Mouse (Mus musculus): Measurements from ENCODE around the gene Rpl32. TPM values are rescaled to one million over a fixed set of nuclear protein-coding genes. Genes with fewer than 3 reads are reported as not detected.

The Rpl32 gene
- polyA plus RNA-seq (2016; fragmentation: Nextera tagmentation; extraction: Ambion mirVana), result 1,744 and 1,823 TPM in 2 replicates

DNA sequence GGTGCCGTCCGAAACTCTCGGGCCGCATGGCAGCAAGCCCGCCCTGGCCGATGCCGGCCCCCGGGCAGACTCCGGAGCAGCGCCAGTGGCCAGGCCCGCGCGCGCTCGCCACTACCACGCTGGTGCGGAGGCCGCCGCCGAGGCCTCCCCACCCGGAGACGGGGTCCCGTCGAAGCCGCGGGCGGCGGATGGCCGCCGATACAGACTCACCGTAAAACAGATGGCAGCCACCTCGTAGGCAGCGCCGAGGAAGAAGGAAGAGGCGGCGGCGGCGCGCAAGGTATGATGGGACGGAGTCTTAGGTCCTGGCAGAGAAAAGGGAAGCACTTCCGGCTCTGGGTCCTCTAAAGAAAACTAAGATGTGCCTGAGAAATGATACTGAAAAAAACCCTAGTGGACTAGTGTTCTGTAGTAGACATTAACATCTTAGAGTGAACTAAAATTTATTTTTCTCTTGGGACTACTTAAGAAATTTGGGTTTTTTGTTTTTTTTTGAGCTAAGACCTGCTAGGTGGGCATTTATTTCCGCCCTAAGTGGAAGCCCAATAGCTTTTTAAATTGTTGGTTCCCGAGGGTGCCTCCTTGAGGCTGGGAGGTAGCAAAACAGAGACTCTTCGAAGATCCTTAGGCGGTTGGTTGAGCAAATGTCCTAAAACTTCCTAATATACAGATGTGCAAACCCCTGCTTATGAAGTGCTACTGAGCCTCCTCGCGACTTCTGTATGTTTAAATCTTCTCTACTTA is at the start of gene Rpl32:
Rpl32 (minus strand) TSS at position 260 of the 744 bp plus-strand sequence.
- Histone ChIP-seq H3K27me3 (ENCODE audit: insufficient read depth, poor library complexity, severe bottlenecking) (no peaks in the 10 kb centered on the region), H3K9me3 (no peaks in the 10 kb centered on the region), H3K27ac (peak within 1 kb of the TSS; percentile 100), H3K4me3 (peak within 1 kb of the TSS; percentile 86), H3K36me3 (peaks cover 41% of the 10 kb centered on the region), H3K4me1 (replicated peaks) (peaks cover 19% of the 10 kb centered on the region)
- peak; percentile 85 for DNase-seq (ENCODE audit: low spot score)
- under 1% methylated on average over 47 of the region's 47 CpGs for WGBS

GRCm38 (mm10) chr6:115856361-115856745 is 47.8 kb upstream of the Rpl32 start:
- no peak overlapping the region for H3K27ac ChIP-seq
- WGBS, result 86% methylated on average over 4 of the region's 4 CpGs
- peaks cover 23% of the 10 kb centered on the region for H3K4me1 ChIP-seq (replicated peaks)
- no peaks in the 10 kb centered on the region for H3K9me3 ChIP-seq
- H3K4me3 ChIP-seq, result no peak overlapping the region
- H3K36me3 ChIP-seq, result no peaks in the 10 kb centered on the region; the same call in 1 of the 2 replicates
- no peak for DNase-seq (ENCODE audit: low spot score)
- no peaks in the 10 kb centered on the region for H3K27me3 ChIP-seq (ENCODE audit: insufficient read depth, poor library complexity, severe bottlenecking)

GRCm38 (mm10) chr6:115855733-115856360 is 47.3 kb upstream of the Rpl32 start:
- 90% methylated on average over 3 of the region's 3 CpGs for WGBS
- peaks cover 3% of the 10 kb centered on the region; the same call in 1 of the 2 replicates for H3K36me3 ChIP-seq
- no peaks in the 10 kb centered on the region for H3K9me3 ChIP-seq
- peaks cover 23% of the 10 kb centered on the region for H3K4me1 ChIP-seq (replicated peaks)
- no peak overlapping the region for H3K27ac ChIP-seq
- no peak for DNase-seq (ENCODE audit: low spot score)
- no peaks in the 10 kb centered on the region for H3K27me3 ChIP-seq (ENCODE audit: insufficient read depth, poor library complexity, severe bottlenecking)
- H3K4me3 ChIP-seq, result no peak overlapping the region

GRCm38 (mm10) chr6:115854432-115854831 is 45.9 kb upstream of the Rpl32 start:
- Histone ChIP-seq H3K27ac (no peak overlapping the region), H3K36me3 (peaks cover 13% of the 10 kb centered on the region), H3K27me3 (ENCODE audit: insufficient read depth, poor library complexity, severe bottlenecking) (no peaks in the 10 kb centered on the region), H3K4me3 (peak overlapping the region; percentile 75), H3K9me3 (no peaks in the 10 kb centered on the region), H3K4me1 (replicated peaks) (peaks cover 23% of the 10 kb centered on the region)
- no peak for DNase-seq (ENCODE audit: low spot score)
- WGBS, result 66% methylated on average over 2 of the region's 2 CpGs

- Histone ChIP-seq H3K36me3 (peaks cover 17% of the 10 kb centered on the region), H3K4me1 (replicated peaks) (peaks cover 23% of the 10 kb centered on the region), H3K4me3 (peak overlapping the region; percentile 75), H3K27me3 (ENCODE audit: insufficient read depth, poor library complexity, severe bottlenecking) (no peaks in the 10 kb centered on the region), H3K9me3 (no peaks in the 10 kb centered on the region), H3K27ac (peak overlapping the region; percentile 91)
- DNase-seq (ENCODE audit: low spot score), result no peak
- 49% methylated on average over 7 of the region's 7 CpGs for WGBS
Measured at GRCm38 (mm10) chr6:115853985-115854384, 45.4 kb upstream of the Rpl32 start.

GRCm38 (mm10) chr6:115853091-115853813 is 44.7 kb upstream of the Rpl32 start, which contains the start of the genes Mbd4 and Ift122:
Gene Mbd4 (minus strand): TSS chr6:115853371.
Gene Ift122 (plus strand): TSS chr6:115853470.
- Histone ChIP-seq H3K4me1 (replicated peaks) (peaks cover 23% of the 10 kb centered on the region), H3K4me3 (peak within 1 kb of the TSS; percentile 75), H3K27ac (peak within 1 kb of the TSS; percentile 91), H3K27me3 (ENCODE audit: insufficient read depth, poor library complexity, severe bottlenecking) (no peaks in the 10 kb centered on the region), H3K36me3 (peaks cover 25% of the 10 kb centered on the region), H3K9me3 (no peaks in the 10 kb centered on the region)
- under 1% methylated on average over 51 of the region's 51 CpGs for WGBS
- peak; percentile 99 for DNase-seq (ENCODE audit: low spot score)

GRCm38 (mm10) chr6:115852446-115853090 is 44.0 kb upstream of the Rpl32 start:
- Histone ChIP-seq H3K27ac (peak overlapping the region; percentile 91), H3K36me3 (peaks cover 29% of the 10 kb centered on the region), H3K4me3 (peak overlapping the region; percentile 75), H3K27me3 (ENCODE audit: insufficient read depth, poor library complexity, severe bottlenecking) (no peaks in the 10 kb centered on the region), H3K4me1 (replicated peaks) (peaks cover 23% of the 10 kb centered on the region), H3K9me3 (no peaks in the 10 kb centered on the region)
- 5% methylated on average over 20 of the region's 20 CpGs for WGBS
- DNase-seq (ENCODE audit: low spot score), result no peak

GRCm38 (mm10) chr6:115848598-115849304 is 40.2 kb upstream of the Rpl32 start:
- H3K9me3 ChIP-seq, result no peaks in the 10 kb centered on the region
- H3K27ac ChIP-seq, result no peak overlapping the region
- no peak overlapping the region for H3K4me3 ChIP-seq
- no peak for DNase-seq (ENCODE audit: low spot score)
- no peaks in the 10 kb centered on the region for H3K27me3 ChIP-seq (ENCODE audit: insufficient read depth, poor library complexity, severe bottlenecking)
- WGBS, result 93% methylated on average over 10 of the region's 10 CpGs
- H3K4me1 ChIP-seq (replicated peaks), result peaks cover 15% of the 10 kb centered on the region
- peaks cover 57% of the 10 kb centered on the region for H3K36me3 ChIP-seq

GRCm38 (mm10) chr6:115846640-115847411 is 38.3 kb upstream of the Rpl32 start:
- H3K36me3 ChIP-seq, result peaks cover 76% of the 10 kb centered on the region
- no peaks in the 10 kb centered on the region for H3K27me3 ChIP-seq (ENCODE audit: insufficient read depth, poor library complexity, severe bottlenecking)
- H3K4me1 ChIP-seq (replicated peaks), result peaks cover 3% of the 10 kb centered on the region
- no peak overlapping the region for H3K4me3 ChIP-seq
- DNase-seq (ENCODE audit: low spot score), result peak; percentile 64
- no peaks in the 10 kb centered on the region for H3K9me3 ChIP-seq
- no peak overlapping the region for H3K27ac ChIP-seq
- 47% methylated on average over 8 of the region's 8 CpGs for WGBS

GRCm38 (mm10) chr6:115845006-115845405 is 36.5 kb upstream of the Rpl32 start:
- WGBS, result 95% methylated on average over 4 of the region's 4 CpGs
- no peak for DNase-seq (ENCODE audit: low spot score)
- H3K4me1 ChIP-seq (replicated peaks), result no peaks in the 10 kb centered on the region
- H3K4me3 ChIP-seq, result no peak overlapping the region
- H3K36me3 ChIP-seq, result peaks cover 74% of the 10 kb centered on the region
- H3K9me3 ChIP-seq, result no peaks in the 10 kb centered on the region
- no peaks in the 10 kb centered on the region for H3K27me3 ChIP-seq (ENCODE audit: insufficient read depth, poor library complexity, severe bottlenecking)
- H3K27ac ChIP-seq, result no peak overlapping the region

DNA sequence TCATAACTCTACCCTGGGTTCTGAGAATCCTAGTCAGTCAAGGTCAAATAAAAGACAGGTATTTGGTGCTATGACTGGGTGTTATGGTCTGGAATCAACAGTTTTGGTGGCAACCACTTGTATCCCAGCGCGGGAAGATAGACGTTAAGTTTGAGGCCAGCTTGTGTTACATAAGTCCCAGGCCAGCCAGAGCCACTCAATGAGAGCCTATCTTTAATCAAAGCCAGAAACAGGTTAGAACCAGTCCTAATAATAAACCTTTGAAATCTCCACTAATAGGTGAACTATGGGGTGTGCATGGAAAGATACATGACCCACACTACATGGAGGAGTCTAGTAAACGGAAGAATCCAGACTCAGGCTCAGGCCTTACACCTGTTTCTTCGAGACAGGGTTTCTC is 30.2 kb upstream of the Rpl32 start:
- Histone ChIP-seq H3K27me3 (ENCODE audit: insufficient read depth, poor library complexity, severe bottlenecking) (no peaks in the 10 kb centered on the region), H3K4me3 (peak overlapping the region; percentile 55), H3K27ac (peak overlapping the region; percentile 85; the same call in 1 of the 2 replicates), H3K9me3 (no peaks in the 10 kb centered on the region), H3K4me1 (replicated peaks) (peaks cover 20% of the 10 kb centered on the region), H3K36me3 (peaks cover 29% of the 10 kb centered on the region)
- no peak for DNase-seq (ENCODE audit: low spot score)
- 66% methylated on average over 5 of the region's 5 CpGs for WGBS
